Mouse (Mus musculus) ES-Bruce4 (cell line): ENCODE measurements around the gene Prom1.

ENCODE experiments used
- CTCF ChIP-seq: IDR thresholded peaks from one replicate; pipeline ENCODE4 v1.8.1; 2011; ENCODE audit warnings: low read depth, low read length
- EP300 ChIP-seq: IDR thresholded peaks from 2 replicates; pipeline ENCODE4 v1.6.1; 2011; ENCODE audit warnings: low read depth, low read length; ENCODE audit not compliant: insufficient read depth
- POLR2A ChIP-seq: IDR thresholded peaks from one replicate; pipeline ENCODE4 v1.8.1; 2011; ENCODE audit warnings: low read length; ENCODE audit not compliant: insufficient read depth

GRCm38 (mm10) chr5:44058258-44058657 lies 43.6 kb downstream of the Prom1 start:
- TF ChIP-seq POLR2A = no peak
- TF ChIP-seq CTCF = no peak
- TF ChIP-seq EP300 = no peak
